Mouse (Mus musculus) midbrain, embryonic 16.5 days (tissue): ENCODE measurements around the gene Gm26965. TPM values are rescaled to one million over a fixed set of nuclear protein-coding genes. Genes with fewer than 3 reads are reported as not detected.

Experiments used
- polyA plus RNA-seq: library from polyadenylated mRNA; unstranded; fragments of >200 nt; fragmentation: Nextera tagmentation; extraction: Ambion mirVana; gene quantifications from 2 replicates; pipeline ENCODE4 v1.2.1, GENCODE M21; 2015

Gm26965 gene
- polyA plus RNA-seq, 1 experiment from 2014 or later, result 0.50 TPM

Other genes starting within 250 kb of the Gm26965 start
- gene Zfp458, start 247.7 kb downstream of the Gm26965 start, polyA plus RNA-seq, result 5.8 and 6.9 TPM in 2 replicates
- gene Zfp457, start 219.7 kb downstream of the Gm26965 start, polyA plus RNA-seq, result 0.97 and 1.2 TPM in 2 replicates
- gene Zfp595, start 193.6 kb downstream of the Gm26965 start, polyA plus RNA-seq, result 1.6 and 1.9 TPM in 2 replicates
- not detected in 2 replicates for gene Gm28044, start 165.6 kb downstream of the Gm26965 start, polyA plus RNA-seq
- 0.57 and 0.65 TPM in 2 replicates for gene Zfp953, start 165.5 kb downstream of the Gm26965 start, polyA plus RNA-seq
- gene Gm28041, start 150.4 kb downstream of the Gm26965 start, polyA plus RNA-seq, result 0.31 TPM in 1 of 2 replicates, not detected in the other
- 0.58 and 0.67 TPM in 2 replicates for gene Zfp456, start 150.3 kb downstream of the Gm26965 start, polyA plus RNA-seq
- 3.8 and 4.0 TPM in 2 replicates for gene Zfp429, start 126.3 kb downstream of the Gm26965 start, polyA plus RNA-seq
- gene Zfp459, start 104.7 kb downstream of the Gm26965 start, polyA plus RNA-seq, result 0.77 and 1.7 TPM in 2 replicates
- gene Zfp874a, start 74.5 kb downstream of the Gm26965 start, polyA plus RNA-seq, result 6.5 TPM in 2 replicates
- gene Zfp874b, start 41.9 kb downstream of the Gm26965 start, polyA plus RNA-seq, result 3.0 and 3.1 TPM in 2 replicates
- gene Zfp58, start 25.6 kb downstream of the Gm26965 start, polyA plus RNA-seq, result 11.4 and 12.9 TPM in 2 replicates
- 35.8 and 38.0 TPM in 2 replicates for gene Zfp87, start within 50 bp of the Gm26965 start, polyA plus RNA-seq
- 16.0 and 16.3 TPM in 2 replicates for gene Zfp748, start 27.7 kb upstream of the Gm26965 start, polyA plus RNA-seq
- gene Zfp729b, start 83.6 kb upstream of the Gm26965 start, polyA plus RNA-seq, result 5.5 and 5.8 TPM in 2 replicates
- gene Gm49345, start 111.6 kb upstream of the Gm26965 start, polyA plus RNA-seq, result 0.50 TPM in 1 of 2 replicates, not detected in the other
- 2.9 TPM in 2 replicates for gene Zfp729a, start 111.6 kb upstream of the Gm26965 start, polyA plus RNA-seq
- 14.1 and 16.8 TPM in 2 replicates for gene Zfp738, start 160.9 kb upstream of the Gm26965 start, polyA plus RNA-seq
- gene Zfp65, start 203.0 kb upstream of the Gm26965 start, polyA plus RNA-seq, result 9.2 and 9.3 TPM in 2 replicates
- 8.5 and 8.9 TPM in 2 replicates for gene Zfp85, start 229.1 kb upstream of the Gm26965 start, polyA plus RNA-seq